Comparison of ENCODE assay signal across 11 mouse cellular contexts in genomic region chr14:123843675-123844425, GRCm38 (mm10).
A peak's percentile ranks its signal among the peaks of the same experiment; 100 is the strongest.
DNase-seq lines count a peak whose midpoint lies in the region; ATAC-seq lines count a peak whose summit lies in the region.
"Had no signal": no experiment of that assay in that cellular context is flagged by ENCODE, and none has a peak within 500 bp of the region (broad histone marks: within the 10 kb centered on the region; RNA-seq: fewer than 3 reads in every experiment).

No protein-coding gene starts in this region.

- WGBS in kidney, embryonic 14.5 days = 63% methylated on average over 8 of the region's 8 CpGs

- no peaks in the 10 kb centered on the region for H3K4me1 ChIP-seq in kidney, embryonic 14.5 days (ENCODE audit: control insufficient read depth, insufficient read depth, low read length)
- H3K4me1 ChIP-seq: heart, embryonic 15.5 days had no signal

- H3K27ac ChIP-seq in kidney, embryonic 14.5 days (ENCODE audit: low read depth, low read length) = no peak overlapping the region
- H3K27ac ChIP-seq: heart, embryonic 15.5 days had no signal

- peak; percentile 46; the same call in 1 of the 2 replicates for ATAC-seq in kidney, embryonic 14.5 days (ENCODE audit: low FRiP score, low TSS enrichment)

- no peaks in the 10 kb centered on the region for H3K36me3 ChIP-seq in kidney, embryonic 14.5 days (ENCODE audit: control insufficient read depth, insufficient read depth, low read length)
- H3K36me3 ChIP-seq: heart, embryonic 15.5 days had no signal

- H3K9me3 ChIP-seq in kidney, embryonic 14.5 days (ENCODE audit: control insufficient read depth, low read length) = no peaks in the 10 kb centered on the region
- H3K9me3 ChIP-seq: heart, embryonic 15.5 days had no signal

- intact Hi-C loops in left cerebral cortex, postnatal 14 days (cut with DNase I) = no loop called here

- no peaks in the 10 kb centered on the region for H3K27me3 ChIP-seq in kidney, embryonic 14.5 days (ENCODE audit: control insufficient read depth, insufficient read depth, low read length)
- H3K27me3 ChIP-seq: heart, embryonic 15.5 days had no signal

- H3K4me3 ChIP-seq in kidney, embryonic 14.5 days (ENCODE audit: low read length) = no peak overlapping the region
- H3K4me3 ChIP-seq: heart, embryonic 15.5 days had no signal

- H3K4me2 ChIP-seq in kidney, embryonic 14.5 days (replicated peaks; ENCODE audit: low read depth, low read length) = no peak overlapping the region
- H3K4me2 ChIP-seq: heart, embryonic 15.5 days had no signal

- no peak overlapping the region for H3K9ac ChIP-seq in kidney, embryonic 14.5 days (ENCODE audit: low read depth, low read length)
- H3K9ac ChIP-seq: heart, embryonic 15.5 days had no signal

- no peak for DNase-seq in kidney, postnatal 4 days
- peak; percentile 8 to 12 for DNase-seq in frontal cortex, postnatal 14 days (ENCODE audit: low spot score in 2 of 2)
- peak; percentile 40 to 75 for DNase-seq in left cerebral cortex, postnatal 14 days (ENCODE audit: low spot score in 2 of 2)
- DNase-seq in right cerebral cortex, postnatal 10 days (ENCODE audit: low spot score in 2 of 2) = peak; percentile 65 to 80
- no peak for DNase-seq in spleen, postnatal 10 days (ENCODE audit: low spot score in 2 of 2)
- DNase-seq in spleen, postnatal 4 days (ENCODE audit: low spot score in 2 of 2) = no peak
- DNase-seq in urinary bladder, postnatal 14 days (ENCODE audit: low spot score) = no peak
- DNase-seq: cerebellum, adult 9-10 months; kidney, postnatal 36 days had no signal

Comparison
In these comparisons a context has a peak if more than half of its experiments do, and no peak if none do; other contexts are left out.
1. DNase-seq: peak in frontal cortex, postnatal 14 days (2 of 2), left cerebral cortex, postnatal 14 days (2 of 2) and right cerebral cortex, postnatal 10 days (2 of 2); none in kidney, postnatal 4 days (0 of 2), spleen, postnatal 10 days (0 of 2), spleen, postnatal 4 days (0 of 2) and urinary bladder, postnatal 14 days (single experiment).